Mouse (Mus musculus): Measurements from ENCODE around the gene Tmem94. TPM values are rescaled to one million over a fixed set of nuclear protein-coding genes. Genes with fewer than 3 reads are reported as not detected.
A peak's percentile ranks its signal among the peaks of the same experiment; 100 is the strongest.

Gene Tmem94
- polyA plus RNA-seq, 1 experiment, result not detected

DNA sequence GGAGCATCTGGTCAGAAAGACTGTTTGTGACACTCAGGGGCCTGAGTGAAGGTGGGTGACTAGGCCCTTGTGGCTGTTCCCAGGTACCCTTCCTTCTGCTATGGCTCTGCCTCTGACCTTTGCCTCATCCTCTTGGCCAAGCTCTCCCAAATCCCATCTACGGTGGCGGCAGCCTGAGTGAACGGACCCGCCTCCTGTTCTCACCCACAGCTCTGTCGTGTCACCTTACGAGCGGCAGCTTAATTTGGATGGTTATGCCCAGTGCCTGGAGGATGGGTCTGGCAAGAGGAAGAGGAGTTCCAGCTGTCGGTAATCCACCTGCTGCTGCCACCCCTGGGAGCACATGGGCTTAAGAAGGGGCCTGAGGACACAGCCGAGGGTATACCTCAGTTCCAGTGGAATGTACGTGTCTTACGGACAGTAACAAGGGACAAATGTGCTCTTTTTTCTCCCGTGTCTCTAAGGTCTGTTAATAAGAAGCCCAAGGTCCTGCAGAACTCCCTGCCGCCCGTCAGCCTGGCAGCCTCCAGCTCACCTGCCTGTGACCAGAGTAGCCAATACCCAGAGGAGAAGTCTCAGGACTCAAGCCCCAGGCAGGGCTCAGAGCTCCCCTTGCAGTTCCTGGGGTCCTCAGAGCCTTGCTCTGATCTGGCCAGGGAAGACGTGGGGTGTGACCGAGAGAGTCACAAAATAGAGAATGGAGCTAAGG is 54.8 kb downstream of the Tmem94 start:
- TF ChIP-seq POLR2A (IDR thresholded peaks at IDR 0.05; ENCODE audit: insufficient read depth, low read depth, low read length) (no peak), CTCF (IDR thresholded peaks at IDR 0.05; ENCODE audit: insufficient read depth, low read depth, low read length) (no peak)
- H3K4me3 ChIP-seq (ENCODE audit: insufficient read depth, low read depth, low read length), result no peak overlapping the region
- 92% methylated on average over 16 of the region's 16 CpGs for WGBS
- peaks cover 24% of the 10 kb centered on the region for H3K4me1 ChIP-seq (ENCODE audit: control insufficient read depth, insufficient read depth, low read length)
- no peak overlapping the region for H3K27ac ChIP-seq (ENCODE audit: insufficient read depth, low read depth, low read length)

DNA sequence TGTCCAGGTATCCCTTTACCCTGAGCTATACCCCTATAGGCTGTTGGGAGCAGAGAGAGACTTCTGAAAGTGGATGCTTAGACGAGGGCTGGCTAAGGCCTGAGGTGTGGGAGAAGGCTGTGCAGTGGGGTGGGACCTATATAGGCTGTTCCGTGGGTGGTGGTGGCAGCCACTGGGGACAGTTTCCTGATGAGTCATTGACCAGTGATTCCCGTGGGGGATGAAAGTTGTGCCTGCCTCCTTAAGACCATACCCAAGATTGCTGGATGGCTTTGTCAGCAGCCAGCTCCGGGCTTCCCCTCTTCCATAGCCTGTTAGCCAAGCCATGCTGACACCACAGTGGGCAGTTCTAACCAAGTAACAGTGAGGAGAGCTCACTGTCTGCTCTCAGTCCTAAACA is 55.8 kb downstream of the Tmem94 start:
- Histone ChIP-seq H3K27ac (ENCODE audit: insufficient read depth, low read depth, low read length) (no peak overlapping the region), H3K4me3 (ENCODE audit: insufficient read depth, low read depth, low read length) (no peak overlapping the region), H3K4me1 (ENCODE audit: control insufficient read depth, insufficient read depth, low read length) (peaks cover 18% of the 10 kb centered on the region)
- WGBS, result 53% methylated on average over 4 of the region's 4 CpGs
- no peak for TF ChIP-seq CTCF (IDR thresholded peaks at IDR 0.05; ENCODE audit: insufficient read depth, low read depth, low read length)
- no peak for TF ChIP-seq POLR2A (IDR thresholded peaks at IDR 0.05; ENCODE audit: insufficient read depth, low read depth, low read length)

DNA sequence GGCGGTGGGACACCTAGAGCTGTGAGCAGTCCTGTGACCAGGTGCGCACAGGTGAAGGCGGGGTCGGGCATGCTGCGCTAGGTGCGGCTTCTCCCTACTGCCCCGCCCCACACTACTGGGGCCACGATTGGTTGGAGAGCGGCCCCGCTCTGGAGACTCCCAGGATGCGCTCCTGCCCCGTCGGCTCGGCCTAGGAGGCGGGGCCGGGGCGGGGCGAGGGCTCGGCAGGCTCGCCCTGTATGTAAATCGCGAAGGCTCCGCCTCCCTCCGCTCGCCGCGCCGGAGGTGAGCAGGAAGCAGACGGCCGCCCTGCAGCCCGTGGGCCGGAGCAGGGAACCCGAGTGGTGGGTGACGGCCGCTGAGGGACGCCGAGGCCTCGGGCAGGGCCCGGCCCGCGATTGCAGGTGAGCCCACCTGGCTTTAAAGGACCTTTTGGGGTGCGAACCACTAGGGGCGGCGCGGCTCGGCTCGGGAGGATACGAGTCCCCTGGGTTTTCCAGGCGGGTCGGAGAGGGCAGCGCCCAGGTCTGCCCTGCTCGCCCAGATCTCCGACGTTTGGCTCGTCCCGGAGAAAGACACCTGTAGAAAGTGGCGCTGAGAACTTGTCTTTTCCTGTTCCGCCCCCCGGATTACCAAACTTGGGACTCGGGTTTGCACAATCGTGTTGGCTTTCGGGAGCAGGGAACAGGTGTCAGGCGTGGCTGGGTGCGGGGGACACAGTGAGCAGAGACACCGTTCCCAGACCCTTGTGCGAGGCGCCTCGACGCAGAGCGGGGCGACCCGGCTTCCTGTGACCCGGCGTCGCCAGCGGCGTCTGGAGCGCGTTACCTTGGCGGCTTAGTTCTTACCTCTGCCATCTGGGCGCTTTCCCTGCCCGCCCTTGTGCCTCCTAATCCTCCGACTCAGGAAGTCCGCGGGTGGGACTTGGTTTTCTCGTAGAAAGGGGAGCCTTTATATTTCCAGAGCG is 58.8 kb downstream of the Tmem94 start, which contains the start of gene Llgl2:
Llgl2 (plus strand) TSS at position 276 of the 967 bp plus-strand sequence.
- H3K4me3 ChIP-seq (ENCODE audit: insufficient read depth, low read depth, low read length), result peak within 1 kb of the TSS; percentile 64
- WGBS, result under 1% methylated on average over 87 of the region's 87 CpGs
- H3K27ac ChIP-seq (ENCODE audit: insufficient read depth, low read depth, low read length), result no peak within 1 kb of the TSS
- H3K4me1 ChIP-seq (ENCODE audit: control insufficient read depth, insufficient read depth, low read length), result peaks cover 18% of the 10 kb centered on the region
- TF ChIP-seq POLR2A (IDR thresholded peaks at IDR 0.05; ENCODE audit: insufficient read depth, low read depth, low read length), result no peak
- TF ChIP-seq CTCF (IDR thresholded peaks at IDR 0.05; ENCODE audit: insufficient read depth, low read depth, low read length), result no peak

DNA sequence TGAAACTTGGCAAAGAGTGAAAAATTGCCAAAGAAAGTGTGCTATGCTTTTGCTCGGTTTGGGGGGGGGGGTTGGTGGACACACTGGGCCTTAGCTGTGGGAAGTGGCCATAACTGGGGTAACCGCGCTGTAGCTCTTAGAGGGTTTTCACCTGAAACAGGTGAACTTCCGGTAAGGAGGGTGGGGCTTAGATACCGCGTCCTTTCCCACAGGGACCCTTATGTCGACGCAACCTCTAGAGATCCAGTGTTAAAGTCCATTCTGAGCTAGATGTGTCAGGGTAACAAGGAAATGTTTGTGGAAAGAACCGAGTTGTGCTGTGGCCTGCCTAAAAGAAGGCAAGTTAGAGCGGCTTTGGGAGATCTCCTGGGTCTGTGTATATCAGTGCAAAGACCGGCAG is 59.6 kb downstream of the Tmem94 start:
- WGBS, result 35% methylated on average over 11 of the region's 11 CpGs
- TF ChIP-seq POLR2A (IDR thresholded peaks at IDR 0.05; ENCODE audit: insufficient read depth, low read depth, low read length) (no peak), CTCF (IDR thresholded peaks at IDR 0.05; ENCODE audit: insufficient read depth, low read depth, low read length) (no peak)

DNA sequence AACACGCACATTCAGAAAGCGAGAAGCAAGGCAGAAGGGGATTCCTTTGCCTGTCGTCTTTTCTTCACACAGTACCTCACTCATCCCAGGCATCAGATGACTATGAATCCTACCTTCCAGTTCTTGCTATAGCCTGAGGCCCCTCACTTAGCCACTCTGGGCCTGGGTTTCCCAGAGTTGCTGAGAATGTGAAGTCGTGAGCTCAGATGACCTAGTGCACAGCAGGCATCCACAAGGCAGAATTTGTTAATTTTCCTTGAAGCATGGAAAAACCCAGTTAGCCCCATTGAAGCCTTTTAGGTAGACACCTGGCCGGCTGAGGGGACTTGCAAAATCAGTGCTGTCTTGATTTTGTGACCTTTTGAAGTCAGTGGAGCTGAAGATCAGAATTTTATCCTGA is 61.3 kb downstream of the Tmem94 start:
- no peak for TF ChIP-seq POLR2A (IDR thresholded peaks at IDR 0.05; ENCODE audit: insufficient read depth, low read depth, low read length)
- no peak for TF ChIP-seq CTCF (IDR thresholded peaks at IDR 0.05; ENCODE audit: insufficient read depth, low read depth, low read length)
- no peak overlapping the region for H3K27ac ChIP-seq (ENCODE audit: insufficient read depth, low read depth, low read length)
- no peak overlapping the region for H3K4me3 ChIP-seq (ENCODE audit: insufficient read depth, low read depth, low read length)
- H3K4me1 ChIP-seq (ENCODE audit: control insufficient read depth, insufficient read depth, low read length), result peaks cover 11% of the 10 kb centered on the region
- 71% methylated on average over 5 of the region's 5 CpGs for WGBS

More for the DNA sequence above, 59.6 kb downstream of the Tmem94 start:
- no peak overlapping the region for H3K27ac ChIP-seq (ENCODE audit: insufficient read depth, low read depth, low read length)
- H3K4me3 ChIP-seq (ENCODE audit: insufficient read depth, low read depth, low read length), result no peak overlapping the region
- peaks cover 18% of the 10 kb centered on the region for H3K4me1 ChIP-seq (ENCODE audit: control insufficient read depth, insufficient read depth, low read length)

DNA sequence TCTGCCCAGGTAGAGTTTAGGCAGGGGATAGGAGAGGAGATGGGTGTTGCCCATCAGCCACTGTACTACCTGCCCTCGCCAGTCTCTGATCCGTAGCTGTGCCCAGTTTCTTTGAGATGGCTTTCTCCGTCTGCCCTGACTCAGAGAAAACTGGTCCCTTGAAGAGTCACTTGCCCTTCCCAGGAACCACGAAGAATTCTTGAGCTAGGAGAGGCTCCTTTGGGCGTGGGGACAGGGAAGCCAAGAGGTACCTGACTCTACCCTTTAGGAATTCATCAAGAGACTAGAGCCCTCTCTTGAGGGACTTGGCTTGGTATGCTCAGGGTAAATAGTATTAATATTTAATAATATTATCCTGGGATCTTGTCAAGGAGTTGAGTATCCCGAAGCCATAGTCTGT is 62.4 kb downstream of the Tmem94 start:
- H3K4me3 ChIP-seq (ENCODE audit: insufficient read depth, low read depth, low read length), result no peak overlapping the region
- TF ChIP-seq POLR2A (IDR thresholded peaks at IDR 0.05; ENCODE audit: insufficient read depth, low read depth, low read length) (no peak), CTCF (IDR thresholded peaks at IDR 0.05; ENCODE audit: insufficient read depth, low read depth, low read length) (no peak)
- 90% methylated on average over 6 of the region's 6 CpGs for WGBS
- H3K27ac ChIP-seq (ENCODE audit: insufficient read depth, low read depth, low read length), result no peak overlapping the region
- H3K4me1 ChIP-seq (ENCODE audit: control insufficient read depth, insufficient read depth, low read length), result peaks cover 11% of the 10 kb centered on the region

DNA sequence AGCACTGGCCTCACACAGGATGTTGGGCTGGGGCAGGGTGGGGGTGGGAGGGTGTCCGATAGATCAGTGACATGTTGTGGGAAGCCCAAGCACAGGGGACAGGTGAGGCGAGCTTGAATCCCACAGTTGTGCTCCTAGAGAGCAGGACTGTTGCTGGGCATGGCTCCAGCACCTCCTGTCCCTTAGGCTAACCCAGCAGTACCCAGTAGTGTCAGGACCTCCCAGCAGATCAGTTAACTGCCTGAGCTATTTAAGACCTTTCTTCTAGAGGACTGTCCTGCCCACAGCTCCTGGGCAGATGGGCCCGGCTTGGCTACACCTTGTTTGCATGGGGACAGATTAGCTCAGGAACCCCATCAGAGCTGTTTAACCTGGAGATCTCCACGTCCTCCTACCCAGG is 63.8 kb downstream of the Tmem94 start:
- peaks cover 5% of the 10 kb centered on the region for H3K4me1 ChIP-seq (ENCODE audit: control insufficient read depth, insufficient read depth, low read length)
- no peak overlapping the region for H3K27ac ChIP-seq (ENCODE audit: insufficient read depth, low read depth, low read length)
- H3K4me3 ChIP-seq (ENCODE audit: insufficient read depth, low read depth, low read length), result no peak overlapping the region
- 83% methylated on average over 4 of the region's 4 CpGs for WGBS
- TF ChIP-seq CTCF (IDR thresholded peaks at IDR 0.05; ENCODE audit: insufficient read depth, low read depth, low read length) (no peak), POLR2A (IDR thresholded peaks at IDR 0.05; ENCODE audit: insufficient read depth, low read depth, low read length) (no peak)

DNA sequence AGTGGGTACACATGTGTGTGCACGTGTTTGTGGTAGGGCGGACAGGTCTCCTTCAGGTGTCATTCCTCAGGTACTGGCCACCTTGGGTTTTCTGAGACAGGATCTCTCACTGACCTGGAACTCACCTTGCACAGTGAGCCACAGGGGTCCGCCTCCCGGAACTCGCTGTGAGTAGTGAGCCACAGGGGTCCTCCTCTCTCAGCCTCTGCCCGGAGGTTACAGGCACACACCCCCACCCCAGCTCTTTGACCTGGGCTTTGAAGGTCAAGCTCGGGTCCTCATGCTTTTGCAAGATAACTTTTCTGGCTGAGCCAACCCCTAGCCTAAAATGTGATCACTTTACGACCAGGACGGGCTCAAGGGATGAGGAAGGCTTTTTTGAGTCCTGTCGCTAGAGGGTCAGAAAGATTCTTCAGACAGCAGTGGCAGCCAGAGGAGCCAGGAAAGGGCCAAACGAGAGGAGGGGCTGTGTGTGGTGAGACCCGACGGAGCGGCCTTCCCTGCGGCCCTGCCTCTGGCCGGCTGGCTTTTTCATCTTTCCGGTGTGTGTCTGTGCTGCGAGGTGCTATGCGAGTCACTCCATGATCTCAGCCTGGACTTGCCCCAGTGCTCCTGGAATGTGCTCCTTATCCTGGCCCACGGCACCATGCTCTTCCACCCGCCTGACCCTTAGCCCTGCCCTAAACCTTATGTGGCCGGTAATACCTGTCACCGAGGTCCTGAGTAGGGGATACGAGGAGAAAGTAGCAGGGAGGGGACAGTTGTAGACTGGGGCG is 65.5 kb downstream of the Tmem94 start:
- H3K27ac ChIP-seq (ENCODE audit: insufficient read depth, low read depth, low read length), result no peak overlapping the region
- 49% methylated on average over 25 of the region's 25 CpGs for WGBS
- no peak for TF ChIP-seq POLR2A (IDR thresholded peaks at IDR 0.05; ENCODE audit: insufficient read depth, low read depth, low read length)
- TF ChIP-seq CTCF (IDR thresholded peaks at IDR 0.05; ENCODE audit: insufficient read depth, low read depth, low read length), result no peak
- no peak overlapping the region for H3K4me3 ChIP-seq (ENCODE audit: insufficient read depth, low read depth, low read length)
- H3K4me1 ChIP-seq (ENCODE audit: control insufficient read depth, insufficient read depth, low read length), result peaks cover 2% of the 10 kb centered on the region; the same call in 1 of the 2 replicates

All from olfactory bulb, adult 2 months (tissue).